Mouse (Mus musculus) inflammation-experienced regulatory T-cells (primary cell): ENCODE data around the gene Itga9. TPM values are rescaled to one million over a fixed set of nuclear protein-coding genes. Genes with fewer than 3 reads are reported as not detected.

Experiments
- polyA plus RNA-seq, 2 experiments: library from polyadenylated mRNA; unstranded; fragments of 100-300 nt; shearing (Covaris generic); gene quantifications; one replicate each; pipeline ENCODE4 v1.2.1; 2017

Gene Itga9
- polyA plus RNA-seq, result 1 to 10 TPM; 1.3 to 4.5 TPM

GRCm38 (mm10) chr9:118606148-118606816, at the start of gene Itga9:
Gene Itga9 (plus strand): TSS chr9:118606690.

GRCm38 (mm10) chr9:118926111-118926650, 319.7 kb downstream of the Itga9 start, which contains the start of gene Ctdspl:
Gene Ctdspl (plus strand): TSS chr9:118926453.

Other genes starting within 250 kb of the Itga9 start
- gene Eomes, start 128.5 kb upstream of the Itga9 start, polyA plus RNA-seq, result 1 to 10 TPM; 1.5 to 5.2 TPM
- 10 to 100 TPM; 71.8 TPM for gene Golga4, start 100.4 kb upstream of the Itga9 start, polyA plus RNA-seq